Mouse (Mus musculus): Measurements from ENCODE around the gene Gtf2ird2. TPM values are rescaled to one million over a fixed set of nuclear protein-coding genes. Genes with fewer than 3 reads are reported as not detected.

Gene Gtf2ird2
- polyA plus RNA-seq, 1 experiment from 2014 or later: 3.2 TPM

- WGBS (ENCODE audit: insufficient replicate concordance): 78% methylated on average over 13 of the region's 13 CpGs
- H3K9ac ChIP-seq: no peak overlapping the region
- H3K27ac ChIP-seq: no peak overlapping the region
- 0 out of 2 replicates have a peak, but pooled peaks cover 4% of the 10 kb centered on the region for H3K4me1 ChIP-seq
- ATAC-seq: no peak
- no peaks in the 10 kb centered on the region for H3K9me3 ChIP-seq (replicated peaks)
- no peaks in the 10 kb centered on the region for H3K27me3 ChIP-seq (replicated peaks)
- no peak overlapping the region for H3K4me2 ChIP-seq
- H3K36me3 ChIP-seq: peaks cover 98% of the 10 kb centered on the region
- no peak overlapping the region for H3K4me3 ChIP-seq
Measured at GRCm38 (mm10) chr5:134257349-134258031, 73.7 kb downstream of the Gtf2ird2 start.

- Histone ChIP-seq H3K27me3 (replicated peaks) (no peaks in the 10 kb centered on the region), H3K9ac (no peak overlapping the region), H3K9me3 (replicated peaks) (no peaks in the 10 kb centered on the region), H3K27ac (no peak overlapping the region), H3K4me3 (no peak overlapping the region), H3K4me1 (0 out of 2 replicates have a peak, but pooled peaks cover 4% of the 10 kb centered on the region), H3K36me3 (peaks cover 98% of the 10 kb centered on the region), H3K4me2 (no peak overlapping the region)
- 42% methylated on average over 4 of the region's 4 CpGs for WGBS (ENCODE audit: insufficient replicate concordance)
- ATAC-seq: no peak
Measured at GRCm38 (mm10) chr5:134258395-134258794, 74.6 kb downstream of the Gtf2ird2 start.

- Histone ChIP-seq H3K9ac (no peak overlapping the region), H3K27me3 (replicated peaks) (no peaks in the 10 kb centered on the region), H3K9me3 (replicated peaks) (no peaks in the 10 kb centered on the region), H3K4me3 (no peak overlapping the region), H3K27ac (no peak overlapping the region), H3K4me2 (no peak overlapping the region), H3K36me3 (peaks cover 98% of the 10 kb centered on the region), H3K4me1 (0 out of 2 replicates have a peak, but pooled peaks cover 4% of the 10 kb centered on the region)
- no peak for ATAC-seq
- 80% methylated on average over 2 of the region's 2 CpGs for WGBS (ENCODE audit: insufficient replicate concordance)
Measured at GRCm38 (mm10) chr5:134258934-134259333, 75.1 kb downstream of the Gtf2ird2 start.

GRCm38 (mm10) chr5:134260001-134260636, 76.3 kb downstream of the Gtf2ird2 start:
- WGBS (ENCODE audit: insufficient replicate concordance): 86% methylated on average over 9 of the region's 9 CpGs
- H3K9ac ChIP-seq: no peak overlapping the region
- no peaks in the 10 kb centered on the region for H3K9me3 ChIP-seq (replicated peaks)
- H3K4me2 ChIP-seq: no peak overlapping the region
- no peak overlapping the region for H3K4me3 ChIP-seq
- no peak overlapping the region for H3K27ac ChIP-seq
- H3K4me1 ChIP-seq: 0 out of 2 replicates have a peak, but pooled peaks cover 4% of the 10 kb centered on the region
- peaks cover 98% of the 10 kb centered on the region for H3K36me3 ChIP-seq
- no peaks in the 10 kb centered on the region for H3K27me3 ChIP-seq (replicated peaks)
- no peak for ATAC-seq

DNA sequence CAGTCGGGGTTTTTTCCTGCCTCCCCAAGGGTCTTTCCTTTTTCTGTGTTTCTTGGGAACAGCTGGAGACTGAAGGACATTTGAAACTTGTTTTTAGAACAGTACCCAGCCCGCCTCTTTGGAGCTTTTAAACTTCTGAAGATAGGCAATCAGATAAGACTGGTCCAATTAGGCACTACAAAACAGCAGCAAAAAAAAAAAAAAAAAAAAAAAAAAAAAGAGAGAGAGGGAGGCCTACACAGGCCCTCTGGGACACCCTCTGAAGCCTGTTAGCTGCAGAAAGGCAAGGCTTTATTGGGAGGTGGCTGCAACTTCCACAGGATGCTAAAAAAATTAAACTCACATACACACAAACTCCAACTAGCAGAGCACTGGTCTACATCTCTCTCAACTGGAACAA, 82.1 kb downstream of the Gtf2ird2 start:
- peaks cover 98% of the 10 kb centered on the region for H3K36me3 ChIP-seq
- H3K4me1 ChIP-seq: no peaks in the 10 kb centered on the region
- H3K27me3 ChIP-seq (replicated peaks): no peaks in the 10 kb centered on the region
- H3K9me3 ChIP-seq (replicated peaks): no peaks in the 10 kb centered on the region
- no peak overlapping the region for H3K4me2 ChIP-seq
- ATAC-seq: no peak
- no peak overlapping the region for H3K9ac ChIP-seq
- 74% methylated on average over 2 of the region's 2 CpGs for WGBS (ENCODE audit: insufficient replicate concordance)
- H3K27ac ChIP-seq: no peak overlapping the region
- no peak overlapping the region for H3K4me3 ChIP-seq

DNA sequence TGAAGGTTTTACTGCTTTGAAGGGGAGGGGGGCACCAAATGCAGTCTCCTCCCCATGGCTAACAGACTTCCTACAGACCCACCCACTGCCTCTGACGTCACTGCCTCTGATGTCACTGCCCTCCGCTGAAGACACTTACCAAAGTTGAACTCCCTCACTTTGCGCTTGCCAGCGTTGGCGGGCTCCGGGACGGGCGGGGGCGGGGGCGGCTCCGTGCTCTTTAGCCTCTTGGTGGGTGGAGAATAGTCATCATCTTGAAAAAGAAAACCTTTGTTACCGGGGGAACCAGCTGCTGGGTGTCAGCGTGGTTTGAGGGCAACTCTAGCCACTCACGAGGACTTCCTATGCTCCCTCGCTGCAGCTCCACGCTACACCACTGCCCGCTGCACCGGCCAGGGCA, 82.6 kb downstream of the Gtf2ird2 start:
- 84% methylated on average over 18 of the region's 18 CpGs for WGBS (ENCODE audit: insufficient replicate concordance)
- Histone ChIP-seq H3K4me2 (no peak overlapping the region), H3K36me3 (peaks cover 98% of the 10 kb centered on the region), H3K27ac (no peak overlapping the region), H3K9me3 (replicated peaks) (no peaks in the 10 kb centered on the region), H3K4me1 (no peaks in the 10 kb centered on the region), H3K27me3 (replicated peaks) (no peaks in the 10 kb centered on the region), H3K4me3 (no peak overlapping the region), H3K9ac (no peak overlapping the region)
- no peak for ATAC-seq

GRCm38 (mm10) chr5:134268751-134269150, 84.9 kb downstream of the Gtf2ird2 start:
- Histone ChIP-seq H3K27me3 (replicated peaks) (no peaks in the 10 kb centered on the region), H3K36me3 (peaks cover 98% of the 10 kb centered on the region), H3K9ac (no peak overlapping the region), H3K9me3 (replicated peaks) (no peaks in the 10 kb centered on the region), H3K4me2 (no peak overlapping the region), H3K27ac (no peak overlapping the region), H3K4me3 (no peak overlapping the region), H3K4me1 (no peaks in the 10 kb centered on the region)
- WGBS (ENCODE audit: insufficient replicate concordance): 88% methylated on average over 8 of the region's 8 CpGs
- ATAC-seq: no peak

GRCm38 (mm10) chr5:134269751-134270150, 85.9 kb downstream of the Gtf2ird2 start:
- peaks cover 97% of the 10 kb centered on the region for H3K36me3 ChIP-seq
- H3K27me3 ChIP-seq (replicated peaks): no peaks in the 10 kb centered on the region
- H3K4me3 ChIP-seq: no peak overlapping the region
- no peak for ATAC-seq
- no peak overlapping the region for H3K27ac ChIP-seq
- 78% methylated on average over 5 of the region's 5 CpGs for WGBS (ENCODE audit: insufficient replicate concordance)
- H3K4me2 ChIP-seq: no peak overlapping the region
- H3K9me3 ChIP-seq (replicated peaks): no peaks in the 10 kb centered on the region
- no peak overlapping the region for H3K9ac ChIP-seq
- no peaks in the 10 kb centered on the region for H3K4me1 ChIP-seq

- Histone ChIP-seq H3K4me2 (no peak overlapping the region), H3K27me3 (replicated peaks) (no peaks in the 10 kb centered on the region), H3K9ac (no peak overlapping the region), H3K4me3 (no peak overlapping the region), H3K4me1 (no peaks in the 10 kb centered on the region; the same call in 1 of the 2 replicates), H3K9me3 (replicated peaks) (no peaks in the 10 kb centered on the region), H3K36me3 (peaks cover 97% of the 10 kb centered on the region), H3K27ac (no peak overlapping the region)
- ATAC-seq: no peak
- WGBS (ENCODE audit: insufficient replicate concordance): 75% methylated on average over 4 of the region's 4 CpGs
Measured at GRCm38 (mm10) chr5:134270566-134270965, 86.7 kb downstream of the Gtf2ird2 start.

GRCm38 (mm10) chr5:134271421-134271820, 87.6 kb downstream of the Gtf2ird2 start:
- Histone ChIP-seq H3K27me3 (replicated peaks) (no peaks in the 10 kb centered on the region), H3K4me1 (no peaks in the 10 kb centered on the region; the same call in 1 of the 2 replicates), H3K9ac (no peak overlapping the region), H3K27ac (no peak overlapping the region), H3K4me2 (no peak overlapping the region), H3K9me3 (replicated peaks) (no peaks in the 10 kb centered on the region), H3K36me3 (peaks cover 95% of the 10 kb centered on the region), H3K4me3 (no peak overlapping the region)
- WGBS (ENCODE audit: insufficient replicate concordance): 89% methylated on average over 11 of the region's 11 CpGs
- no peak for ATAC-seq

DNA sequence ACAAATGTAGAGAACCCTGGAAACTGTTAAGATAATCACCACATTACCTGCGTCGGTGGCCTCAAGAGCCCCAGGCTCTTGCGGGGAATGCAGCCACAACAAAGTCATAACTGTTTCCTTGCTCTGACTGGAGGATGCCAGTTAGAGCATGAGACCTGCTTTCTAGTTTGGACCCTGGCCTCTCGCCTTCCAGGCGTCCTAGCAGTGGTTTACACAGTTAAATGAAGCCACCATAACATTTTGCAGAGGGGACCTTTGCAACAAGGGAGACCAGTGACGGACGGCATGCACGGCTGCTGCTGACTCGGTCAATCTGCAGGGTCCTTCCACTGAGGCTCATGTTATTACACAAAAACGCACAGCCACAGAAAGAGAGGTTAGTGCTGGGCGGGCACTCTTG, 88.9 kb downstream of the Gtf2ird2 start:
- ATAC-seq: no peak
- Histone ChIP-seq H3K36me3 (peaks cover 95% of the 10 kb centered on the region), H3K27me3 (replicated peaks) (no peaks in the 10 kb centered on the region), H3K4me2 (no peak overlapping the region), H3K9me3 (replicated peaks) (no peaks in the 10 kb centered on the region), H3K27ac (no peak overlapping the region), H3K9ac (no peak overlapping the region), H3K4me3 (no peak overlapping the region), H3K4me1 (no peaks in the 10 kb centered on the region; the same call in 1 of the 2 replicates)
- 86% methylated on average over 11 of the region's 11 CpGs for WGBS (ENCODE audit: insufficient replicate concordance)

DNA sequence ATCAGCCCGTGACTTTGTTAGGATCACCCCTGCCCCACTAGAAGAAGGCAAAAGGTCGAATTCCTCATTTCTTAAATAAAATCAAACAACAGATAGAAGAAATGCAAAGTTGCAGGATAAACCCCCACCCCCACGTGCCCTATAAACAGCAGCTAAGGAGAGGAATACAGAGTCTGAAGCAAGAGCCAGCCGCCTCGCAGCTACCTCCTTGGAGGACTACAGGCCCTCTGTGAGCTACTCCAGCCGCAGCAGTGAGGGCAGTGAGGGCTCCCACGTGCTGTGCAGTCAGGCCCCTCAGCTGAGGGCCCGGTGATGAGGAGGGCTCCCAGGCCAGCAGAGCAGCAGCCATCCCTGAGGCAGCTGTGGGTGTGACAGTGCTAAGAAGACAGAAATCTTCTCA, 89.9 kb downstream of the Gtf2ird2 start:
- no peak for ATAC-seq
- Histone ChIP-seq H3K27me3 (replicated peaks) (no peaks in the 10 kb centered on the region), H3K27ac (no peak overlapping the region), H3K9me3 (replicated peaks) (no peaks in the 10 kb centered on the region), H3K9ac (no peak overlapping the region), H3K4me2 (no peak overlapping the region), H3K4me3 (no peak overlapping the region), H3K4me1 (no peaks in the 10 kb centered on the region; the same call in 1 of the 2 replicates), H3K36me3 (peaks cover 95% of the 10 kb centered on the region)
- WGBS (ENCODE audit: insufficient replicate concordance): 84% methylated on average over 8 of the region's 8 CpGs

Data from liver, embryonic 12.5 days (tissue).